Mouse (Mus musculus) adrenal gland, postnatal 36 days (tissue): ENCODE measurements around the gene Ciao2b. TPM values are rescaled to one million over a fixed set of nuclear protein-coding genes. Genes with fewer than 3 reads are reported as not detected.

Source experiments
- total RNA-seq, 2 experiments: library from RNA; stranded (reverse); gene quantifications; 2 replicates each; pipeline ENCODE4 v1.2.3; 2021

Ciao2b gene
- total RNA-seq, 2 experiments from 2014 or later: 46.1 to 51.1 TPM

Other genes with a start within 250 kb of the Ciao2b start
- 10 to 100 TPM; 47.7 to 60.9 TPM for gene Cmtm4, start 246.2 kb downstream of the Ciao2b start, total RNA-seq
- gene Dync1li2, start 198.9 kb downstream of the Ciao2b start, total RNA-seq: 100 to 1,000 TPM; 122 to 135 TPM
- not detected for gene Terb1, start 132.1 kb downstream of the Ciao2b start, total RNA-seq
- gene Nae1, start 107.3 kb downstream of the Ciao2b start, total RNA-seq: 10 to 100 TPM; 36.4 to 38.4 TPM
- 1 to 10 TPM; 1.5 to 4.1 TPM for gene Car7, start 107.3 kb downstream of the Ciao2b start, total RNA-seq
- gene Pdp2, start 50.5 kb downstream of the Ciao2b start, total RNA-seq: 10 to 100 TPM; 30.4 to 33.0 TPM
- gene Cdh16, start 17.6 kb downstream of the Ciao2b start, total RNA-seq: not detected
- 10 to 100 TPM in 1 of 2 experiments, 1 to 10 TPM in 1; 3.4 to 14.0 TPM for gene Rrad, start 10.6 kb downstream of the Ciao2b start, total RNA-seq
- not detected for gene Ces2a, start 92.0 kb upstream of the Ciao2b start, total RNA-seq
- gene Ces2b, start 189.6 kb upstream of the Ciao2b start, total RNA-seq: under 1 TPM; 0.26 to 0.40 TPM
- gene Ces2c, start 205.1 kb upstream of the Ciao2b start, total RNA-seq: not detected